ENCODE assay signal across 11 mouse cellular contexts in the genomic region with DNA sequence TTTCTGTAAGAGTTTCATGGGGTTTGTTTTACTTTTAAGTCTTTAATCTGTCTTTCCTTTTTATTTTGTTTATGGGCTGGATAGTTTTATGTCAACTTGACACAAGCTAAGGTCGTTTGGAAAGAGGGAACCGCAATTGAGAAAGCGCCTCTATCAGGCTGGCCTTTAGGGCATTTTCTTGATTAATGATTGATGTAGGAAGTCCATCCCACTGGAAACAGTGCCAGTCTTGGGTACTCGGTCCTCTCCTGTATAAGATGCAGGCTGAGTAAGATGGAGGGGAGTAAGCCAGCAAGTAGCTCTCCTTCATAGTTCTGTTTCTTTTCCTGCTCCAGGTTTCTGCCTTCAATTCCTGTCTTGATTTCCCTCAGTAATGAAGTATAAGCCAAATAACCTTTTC.
"Had no signal": no experiment of that assay in that cellular context is flagged by ENCODE, and none has a peak within 500 bp of the region (broad histone marks: within the 10 kb centered on the region; RNA-seq: fewer than 3 reads in every experiment).

No protein-coding gene starts in this region.

- ATAC-seq: midbrain, embryonic 15.5 days had no signal

- DNase-seq: layer of hippocampus, adult 9-11 months; layer of hippocampus, postnatal 36 days; liver; lung, embryonic 14.5 days; lung, postnatal 14 days; right cerebral cortex, postnatal 14 days; thymus, postnatal 36 days had no signal

- H3K27me3 ChIP-seq: limb, embryonic 12.5 days; liver, embryonic 15.5 days; midbrain, embryonic 15.5 days; neural tube, embryonic 12.5 days had no signal
